14 mouse cellular contexts compared by ENCODE assay signal in the genomic region with DNA sequence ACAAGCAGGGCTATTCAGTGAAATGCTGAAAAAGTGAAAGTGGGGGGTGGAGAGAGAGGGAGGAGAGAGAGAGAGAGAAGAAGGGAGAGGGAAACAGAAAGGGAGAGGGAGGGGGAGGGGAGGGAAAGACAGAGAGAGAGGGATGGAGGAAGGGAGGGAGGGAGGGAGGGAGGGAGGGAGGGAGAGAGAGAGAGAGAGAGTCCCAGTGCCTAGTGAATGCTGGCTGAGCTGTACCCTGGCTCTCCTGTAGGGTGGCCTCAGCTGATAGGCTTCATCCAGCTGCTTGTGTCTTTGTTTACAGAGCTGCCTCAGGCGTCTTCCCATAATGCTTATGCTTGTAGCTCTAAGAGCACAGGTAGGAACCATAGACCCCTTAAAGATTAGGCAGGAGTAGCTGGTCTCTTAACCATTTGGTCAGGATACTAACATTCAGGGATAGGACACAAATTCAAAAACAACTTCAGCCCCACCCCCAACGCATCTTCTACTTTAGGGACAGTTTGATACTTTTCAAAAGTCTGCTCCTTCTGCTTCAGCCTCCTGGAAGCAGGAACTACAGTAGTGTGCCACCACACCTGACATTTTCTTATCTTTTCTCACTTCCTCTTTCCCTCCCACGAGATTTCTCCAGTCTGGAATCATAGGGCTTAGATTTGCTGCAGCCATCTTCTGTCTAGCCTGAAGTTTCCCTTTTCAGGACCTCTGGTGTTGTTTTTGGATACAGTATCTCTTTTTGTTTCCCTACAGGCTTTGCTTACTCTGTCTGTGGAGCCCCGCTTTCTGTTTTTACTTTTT. TPM values are rescaled to one million over a fixed set of nuclear protein-coding genes. Genes with fewer than 3 reads are reported as not detected.
DNase-seq lines count a peak whose midpoint lies in the region; ATAC-seq and TF ChIP-seq lines count a peak whose summit lies in the region.
"Had no signal": no experiment of that assay in that cellular context is flagged by ENCODE, and none has a peak within 500 bp of the region (broad histone marks: within the 10 kb centered on the region; RNA-seq: fewer than 3 reads in every experiment).

No protein-coding gene starts in this region.

- H3K9me3 ChIP-seq in liver, embryonic 11.5 days (ENCODE audit: control insufficient read depth, low read length), result no peaks in the 10 kb centered on the region
- no peaks in the 10 kb centered on the region for H3K9me3 ChIP-seq in liver, embryonic 12.5 days (replicated peaks)
- no peaks in the 10 kb centered on the region for H3K9me3 ChIP-seq in liver, postnatal 0 days (ENCODE audit: low read length)
- H3K9me3 ChIP-seq: neural tube, embryonic 12.5 days had no signal

- no peak overlapping the region for H3K9ac ChIP-seq in liver, embryonic 11.5 days (ENCODE audit: low read depth, low read length)
- no peak overlapping the region for H3K9ac ChIP-seq in liver, embryonic 12.5 days
- no peak overlapping the region for H3K9ac ChIP-seq in liver, postnatal 0 days (replicated peaks)
- H3K9ac ChIP-seq: neural tube, embryonic 12.5 days had no signal

- DNase-seq in CD4-positive, CD25-positive, alpha-beta regulatory T cell, adult 2 months (ENCODE audit: low read depth, low spot score), result peak; percentile 61
- DNase-seq in liver, embryonic 11.5 days (ENCODE audit: low spot score), result no peak
- DNase-seq in B cell, adult 2 months, result peak; percentile 32
- no peak for DNase-seq in liver, postnatal 0 days
- DNase-seq in urinary bladder, adult 18-20 months (ENCODE audit: low spot score in 2 of 2), result no peak
- no peak for DNase-seq in cerebellum, postnatal 36 days
- DNase-seq: kidney, adult 9 months; right cerebral cortex, postnatal 4 days had no signal

- peak; percentile 20; the same call in 1 of the 2 replicates for TF ChIP-seq CTCF in liver, postnatal 0 days (IDR thresholded peaks at IDR 0.05; ENCODE audit: low read depth)

- 42% methylated on average over 4 of the region's 4 CpGs for WGBS in liver, embryonic 11.5 days
- 33% methylated on average over 4 of the region's 4 CpGs for whole genome bisulfite sequencing in liver, embryonic 12.5 days (ENCODE audit: insufficient replicate concordance)
- WGBS in liver, postnatal 0 days (ENCODE audit: insufficient replicate concordance), result 35% methylated on average over 4 of the region's 4 CpGs

- H3K4me1 ChIP-seq in liver, embryonic 11.5 days (replicated peaks; ENCODE audit: control insufficient read depth, insufficient read depth, low read length), result peaks cover 29% of the 10 kb centered on the region
- peaks cover 50% of the 10 kb centered on the region for H3K4me1 ChIP-seq in liver, embryonic 12.5 days
- peaks cover 49% of the 10 kb centered on the region for H3K4me1 ChIP-seq in liver, postnatal 0 days (ENCODE audit: insufficient read depth)
- H3K4me1 ChIP-seq: neural tube, embryonic 12.5 days had no signal

- ATAC-seq in CD4-positive, CD25-positive, alpha-beta regulatory T cell, adult 4 months, result no peak
- ATAC-seq in liver, embryonic 11.5 days (replicated peaks; ENCODE audit: low FRiP score), result peak; percentile 47; the same call in 1 of the 2 replicates
- no peak for ATAC-seq in liver, embryonic 12.5 days
- ATAC-seq in liver, postnatal 0 days, result peak; percentile 38

- no peaks in the 10 kb centered on the region for H3K36me3 ChIP-seq in liver, embryonic 11.5 days (ENCODE audit: control insufficient read depth, insufficient read depth, low read length)
- no peaks in the 10 kb centered on the region for H3K36me3 ChIP-seq in liver, embryonic 12.5 days
- no peaks in the 10 kb centered on the region for H3K36me3 ChIP-seq in liver, postnatal 0 days (replicated peaks; ENCODE audit: insufficient read depth, low read length)
- H3K36me3 ChIP-seq: neural tube, embryonic 12.5 days had no signal

- no peak overlapping the region for H3K27ac ChIP-seq in liver, embryonic 11.5 days (ENCODE audit: low read depth, low read length)
- H3K27ac ChIP-seq in liver, embryonic 12.5 days, result no peak overlapping the region
- 0 out of 2 replicates have a peak overlapping the region, but pooled peaks have one; percentile 6 for H3K27ac ChIP-seq in liver, postnatal 0 days (ENCODE audit: low read depth)
- H3K27ac ChIP-seq: neural tube, embryonic 12.5 days had no signal

- H3K4me3 ChIP-seq in liver, embryonic 11.5 days (ENCODE audit: low read depth, low read length), result no peak overlapping the region
- no peak overlapping the region for H3K4me3 ChIP-seq in liver, embryonic 12.5 days
- no peak overlapping the region for H3K4me3 ChIP-seq in liver, postnatal 0 days (ENCODE audit: low read depth, low read length)
- H3K4me3 ChIP-seq: neural tube, embryonic 12.5 days had no signal

- no peak overlapping the region for H3K4me2 ChIP-seq in liver, embryonic 11.5 days
- no peak overlapping the region for H3K4me2 ChIP-seq in liver, embryonic 12.5 days
- no peak overlapping the region for H3K4me2 ChIP-seq in liver, postnatal 0 days (ENCODE audit: low read depth, low read length)
- H3K4me2 ChIP-seq: neural tube, embryonic 12.5 days had no signal

- TF ChIP-seq EP300 in liver, postnatal 0 days (IDR thresholded peaks at IDR 0.05; ENCODE audit: low read depth), result no peak

- peaks cover 3% of the 10 kb centered on the region; the same call in 1 of the 2 replicates for H3K27me3 ChIP-seq in liver, embryonic 11.5 days (replicated peaks; ENCODE audit: control insufficient read depth, insufficient read depth, low read length)
- H3K27me3 ChIP-seq in liver, embryonic 12.5 days (replicated peaks), result peaks cover 19% of the 10 kb centered on the region
- H3K27me3 ChIP-seq in liver, postnatal 0 days (ENCODE audit: insufficient read depth, low read length), result no peaks in the 10 kb centered on the region
- H3K27me3 ChIP-seq: neural tube, embryonic 12.5 days had no signal

RNA-seq across cellular contexts. Expression of gene Socs1, which starts 14.6 kb away (rescaled TPM):
- polyA plus RNA-seq in CD4-positive, CD25-positive, alpha-beta regulatory T cell, adult 4 months (2017; shearing (Covaris generic)), result 1 to 10 TPM; 2.5 to 3.9 TPM
- polyA plus RNA-seq in liver, embryonic 11.5 days (2014; fragmentation: Nextera tagmentation; extraction: Ambion mirVana), result 3.2 and 3.5 TPM in 2 replicates
- 1.8 TPM in 2 replicates for polyA plus RNA-seq in liver, embryonic 12.5 days (2016; fragmentation: Nextera tagmentation; extraction: Ambion mirVana)
- 1.6 TPM in 2 replicates for polyA plus RNA-seq in liver, postnatal 0 days (2015; fragmentation: Nextera tagmentation; extraction: Ambion mirVana)

RNA-seq across cellular contexts. Expression of gene Tnp2, which starts 17.7 kb away (rescaled TPM):
- polyA plus RNA-seq in CD4-positive, CD25-positive, alpha-beta regulatory T cell, adult 4 months (2017; shearing (Covaris generic)), result 1 to 10 TPM; 2.4 to 3.7 TPM
- polyA plus RNA-seq in liver, embryonic 11.5 days (2014; fragmentation: Nextera tagmentation; extraction: Ambion mirVana), result not detected in 2 replicates
- not detected in 2 replicates for polyA plus RNA-seq in liver, embryonic 12.5 days (2016; fragmentation: Nextera tagmentation; extraction: Ambion mirVana)
- not detected in 2 replicates for polyA plus RNA-seq in liver, postnatal 0 days (2015; fragmentation: Nextera tagmentation; extraction: Ambion mirVana)
- polyA plus RNA-seq: cortical plate, adult 2 months; heart, embryonic 14.5 days; liver, embryonic 16.5 days; neural tube, embryonic 12.5 days had no signal

RNA-seq across cellular contexts. Expression of gene Prm3, which starts 20.0 kb away (rescaled TPM):
- polyA plus RNA-seq in CD4-positive, CD25-positive, alpha-beta regulatory T cell, adult 4 months (2017; shearing (Covaris generic)), result not detected
- not detected in 2 replicates for polyA plus RNA-seq in liver, embryonic 11.5 days (2014; fragmentation: Nextera tagmentation; extraction: Ambion mirVana)
- not detected in 2 replicates for polyA plus RNA-seq in liver, embryonic 12.5 days (2016; fragmentation: Nextera tagmentation; extraction: Ambion mirVana)
- not detected in 2 replicates for polyA plus RNA-seq in liver, postnatal 0 days (2015; fragmentation: Nextera tagmentation; extraction: Ambion mirVana)
- polyA plus RNA-seq: cortical plate, adult 2 months; heart, embryonic 14.5 days; liver, embryonic 16.5 days; neural tube, embryonic 12.5 days had no signal

RNA-seq across cellular contexts. Expression of gene Prm2, which starts 25.2 kb away (rescaled TPM):
- not detected for polyA plus RNA-seq in CD4-positive, CD25-positive, alpha-beta regulatory T cell, adult 4 months (2017; shearing (Covaris generic))
- polyA plus RNA-seq in liver, embryonic 11.5 days (2014; fragmentation: Nextera tagmentation; extraction: Ambion mirVana), result not detected in 2 replicates
- polyA plus RNA-seq in liver, embryonic 12.5 days (2016; fragmentation: Nextera tagmentation; extraction: Ambion mirVana), result not detected in 2 replicates
- not detected in 2 replicates for polyA plus RNA-seq in liver, postnatal 0 days (2015; fragmentation: Nextera tagmentation; extraction: Ambion mirVana)
- polyA plus RNA-seq: cortical plate, adult 2 months; heart, embryonic 14.5 days; liver, embryonic 16.5 days; neural tube, embryonic 12.5 days had no signal

RNA-seq across cellular contexts. Expression of gene Prm1, which starts 34.9 kb away (rescaled TPM):
- under 1 TPM in 1 of 2 experiments, not detected in 1; 0.75 TPM for polyA plus RNA-seq in CD4-positive, CD25-positive, alpha-beta regulatory T cell, adult 4 months (2017; shearing (Covaris generic))
- polyA plus RNA-seq in liver, embryonic 11.5 days (2014; fragmentation: Nextera tagmentation; extraction: Ambion mirVana), result not detected in 2 replicates
- polyA plus RNA-seq in liver, embryonic 12.5 days (2016; fragmentation: Nextera tagmentation; extraction: Ambion mirVana), result not detected in 2 replicates
- not detected in 2 replicates for polyA plus RNA-seq in liver, postnatal 0 days (2015; fragmentation: Nextera tagmentation; extraction: Ambion mirVana)
- polyA plus RNA-seq: cortical plate, adult 2 months; heart, embryonic 14.5 days; liver, embryonic 16.5 days; neural tube, embryonic 12.5 days had no signal

Comparison
In these comparisons a context has a peak if more than half of its experiments do, and no peak if none do; other contexts are left out.
1. ATAC-seq: peak in liver, embryonic 11.5 days (single experiment) and liver, postnatal 0 days (single experiment); none in CD4-positive, CD25-positive, alpha-beta regulatory T cell, adult 4 months (single experiment) and liver, embryonic 12.5 days (single experiment).
2. DNase-seq: peak in CD4-positive, CD25-positive, alpha-beta regulatory T cell, adult 2 months (single experiment) and B cell, adult 2 months (2 of 2); none in liver, embryonic 11.5 days (single experiment), liver, postnatal 0 days (single experiment), urinary bladder, adult 18-20 months (0 of 2) and cerebellum, postnatal 36 days (0 of 2).